Mouse (Mus musculus) heart, adult 2 months (tissue): ENCODE results near the gene Igf2bp3. TPM values are rescaled to one million over a fixed set of nuclear protein-coding genes. Genes with fewer than 3 reads are reported as not detected.
A peak's percentile ranks its signal among the peaks of the same experiment; 100 is the strongest.

Experiments used
- DNase-seq, 2 experiments: peaks; one replicate each; pipeline ENCODE4 v3.0.0; 2021
- H3K27ac ChIP-seq: fragments of 200-600 bp; 2 replicates; pipeline ENCODE4 v1.8.1; 2022
- H3K27me3 ChIP-seq: fragments of 200-500 bp; 2 replicates; pipeline ENCODE4 v1.6.1; 2012; ENCODE audit warnings: mild to moderate bottlenecking, low read length, inconsistent platforms, mixed read lengths; ENCODE audit not compliant: control insufficient read depth, insufficient read depth
- H3K36me3 ChIP-seq: fragments of 200-500 bp; 2 replicates; pipeline ENCODE4 v1.6.1; 2012; ENCODE audit warnings: low read length, inconsistent platforms; ENCODE audit not compliant: control insufficient read depth, insufficient read depth
- H3K4me1 ChIP-seq: fragments of 200-500 bp; 2 replicates; pipeline ENCODE4 v1.6.1; 2011; ENCODE audit warnings: low read length; ENCODE audit not compliant: control insufficient read depth, insufficient read depth
- H3K4me3 ChIP-seq: fragments of 200-600 bp; 2 replicates; pipeline ENCODE4 v1.8.1; 2022
- H3K79me2 ChIP-seq: fragments of 200-500 bp; replicated peaks from 2 replicates; pipeline ENCODE4 v1.6.1; 2012; ENCODE audit warnings: mild to moderate bottlenecking, inconsistent platforms, low read length, moderate library complexity, mixed read lengths; ENCODE audit not compliant: control insufficient read depth, insufficient read depth
- H3K9ac ChIP-seq: fragments of 200-500 bp; 2 replicates; pipeline ENCODE4 v1.6.1; 2012; ENCODE audit warnings: low read depth, mild to moderate bottlenecking, control low read depth, inconsistent platforms, low read length, mixed read lengths
- CTCF ChIP-seq: fragments of 200-600 bp; IDR thresholded peaks from 2 replicates; pipeline ENCODE4 v1.8.1; 2022; ENCODE audit warnings: antibody characterized with exemption, mild to moderate bottlenecking, moderate library complexity
- EP300 ChIP-seq: fragments of 200-500 bp; IDR thresholded peaks from 2 replicates; pipeline ENCODE4 v1.6.1; 2011; ENCODE audit warnings: low read depth, low read length, control low read depth; ENCODE audit not compliant: insufficient read depth
- POLR2A ChIP-seq: fragments of 200-500 bp; IDR thresholded peaks from 2 replicates; pipeline ENCODE4 v1.6.1; 2011; ENCODE audit warnings: mild to moderate bottlenecking, low read depth, low read length, control low read depth; ENCODE audit not compliant: insufficient read depth
- WGBS: fragments of 180-500 bp; shearing (Covaris S2); methylation state at CpG from one replicate; pipeline ENCODE4 v1.1.7; 2018; 5-methylcytosine and 5-hydroxymethylcytosine counted together
- intact Hi-C: fragments of 180-260 bp; cut with DNase I; formaldehyde crosslinking; loops from one replicate; pipeline ENCODE4 v1.15.1; 2025
- polyA plus RNA-seq: library from polyadenylated mRNA; depleted of rRNA; stranded (reverse); fragments of >200 nt; gene quantifications from 2 replicates; pipeline ENCODE4 v1.2.3, GENCODE M21; 2012
- total RNA-seq, 2 experiments: library from RNA; stranded (reverse); gene quantifications; 2 replicates each; pipeline ENCODE4 v1.2.3; 2021

Gene Igf2bp3
- total and polyA plus RNA-seq, 3 experiments, result not detected

DNA sequence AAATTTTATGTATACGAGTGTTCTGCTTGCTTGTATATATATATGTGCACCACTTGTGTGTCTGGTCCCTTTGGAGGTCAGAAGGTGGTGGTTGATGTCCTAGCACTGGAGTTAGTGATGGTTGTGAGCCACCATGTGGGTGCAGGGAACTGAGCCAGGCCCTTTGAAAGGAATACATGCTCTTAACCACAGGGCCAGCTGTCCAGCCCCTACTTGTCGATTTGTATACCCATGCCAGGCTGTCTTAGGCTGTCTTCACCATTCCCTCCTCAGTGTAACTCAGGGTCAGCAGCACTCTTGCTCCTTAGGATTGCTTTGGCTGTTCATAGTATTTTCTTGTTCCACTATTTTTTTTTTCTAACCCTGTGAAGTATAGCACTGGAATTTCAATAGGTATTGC lies 136.9 kb downstream of the Igf2bp3 start:
- no peak for TF ChIP-seq POLR2A
- no peak for TF ChIP-seq EP300
- TF ChIP-seq CTCF, result no peak
- Histone ChIP-seq H3K79me2 (peaks cover 7% of the 10 kb centered on the region), H3K4me1 (peaks cover 4% of the 10 kb centered on the region), H3K4me3 (no peak overlapping the region), H3K27me3 (no peaks in the 10 kb centered on the region), H3K9ac (no peak overlapping the region), H3K36me3 (peaks cover 7% of the 10 kb centered on the region), H3K27ac (no peak overlapping the region)
- DNase-seq, result no peak
- 86% methylated on average over 2 of the region's 2 CpGs for WGBS
- intact Hi-C loops, result no loop called here

GRCm38 (mm10) chr6:49074117-49074490 lies 140.7 kb downstream of the Igf2bp3 start:
- TF ChIP-seq POLR2A (no peak), EP300 (no peak), CTCF (no peak)
- WGBS, result 1% methylated on average over 19 of the region's 19 CpGs
- intact Hi-C loops, result loop anchor here (2.0 to 5.0 kb wide), 3 partner anchors 23 to 188 kb away; partner anchors contain the start of gene Tra2a
- no peaks in the 10 kb centered on the region for H3K27me3 ChIP-seq
- peak overlapping the region; percentile 99 for H3K9ac ChIP-seq
- peak overlapping the region; percentile 98 for H3K4me3 ChIP-seq
- H3K79me2 ChIP-seq, result peaks cover 7% of the 10 kb centered on the region
- no peak for DNase-seq
- peak overlapping the region; percentile 88 for H3K27ac ChIP-seq
- H3K4me1 ChIP-seq, result peaks cover 4% of the 10 kb centered on the region
- peaks cover 7% of the 10 kb centered on the region for H3K36me3 ChIP-seq

GRCm38 (mm10) chr6:49073304-49074116 lies 141.2 kb downstream of the Igf2bp3 start, which contains the start of gene Malsu1:
Gene Malsu1, plus strand, starts transcription at chr6:49073795.
- peak; percentile 88 for TF ChIP-seq POLR2A
- TF ChIP-seq EP300, result 0 out of 2 replicates have a peak, but pooled peaks have one; percentile 47
- TF ChIP-seq CTCF, result no peak
- peaks cover 3% of the 10 kb centered on the region for H3K4me1 ChIP-seq
- H3K27ac ChIP-seq, result peak within 1 kb of the TSS; percentile 88
- peaks cover 7% of the 10 kb centered on the region for H3K36me3 ChIP-seq
- H3K9ac ChIP-seq, result peak within 1 kb of the TSS; percentile 99
- H3K27me3 ChIP-seq, result no peaks in the 10 kb centered on the region
- H3K79me2 ChIP-seq, result peaks cover 7% of the 10 kb centered on the region
- WGBS, result under 1% methylated on average over 49 of the region's 49 CpGs
- peak; percentile 96 to 97 for DNase-seq
- H3K4me3 ChIP-seq, result peak within 1 kb of the TSS; percentile 98
- intact Hi-C loops, result loop anchor here (2.0 to 5.0 kb wide), 3 partner anchors 23 to 189 kb away; partner anchors contain the start of gene Tra2a

DNA sequence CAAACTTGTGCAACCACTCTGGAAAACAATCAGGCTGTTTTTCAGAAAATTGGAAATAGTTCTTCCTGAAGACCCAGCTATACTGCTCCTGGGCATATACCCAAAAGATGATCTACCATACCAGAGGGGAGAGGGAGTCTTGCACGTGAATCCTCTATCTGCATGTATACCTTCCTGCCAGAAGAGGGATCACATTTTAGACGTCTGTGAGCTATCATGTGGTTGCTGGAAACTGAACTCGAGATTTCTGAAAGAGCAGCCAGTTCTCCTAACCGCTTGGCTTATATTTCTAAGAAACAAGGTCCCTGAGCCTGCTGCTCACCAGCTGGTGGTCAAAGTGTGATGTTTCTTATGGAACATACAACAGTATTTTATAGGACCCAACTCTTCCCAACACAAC lies 146.4 kb downstream of the Igf2bp3 start:
- no peak overlapping the region for H3K9ac ChIP-seq
- no peak for DNase-seq
- H3K4me3 ChIP-seq, result no peak overlapping the region
- no peaks in the 10 kb centered on the region for H3K79me2 ChIP-seq
- TF ChIP-seq POLR2A (no peak), EP300 (no peak), CTCF (no peak)
- H3K27me3 ChIP-seq, result no peaks in the 10 kb centered on the region
- intact Hi-C loops, result no loop called here
- no peak overlapping the region for H3K27ac ChIP-seq
- H3K36me3 ChIP-seq, result no peaks in the 10 kb centered on the region
- no peaks in the 10 kb centered on the region for H3K4me1 ChIP-seq
- 34% methylated on average over 4 of the region's 4 CpGs for WGBS

- H3K36me3 ChIP-seq, result no peaks in the 10 kb centered on the region
- H3K27ac ChIP-seq, result no peak overlapping the region
- no peak overlapping the region for H3K4me3 ChIP-seq
- TF ChIP-seq CTCF (peak; percentile 98), EP300 (peak; percentile 86), POLR2A (no peak)
- H3K4me1 ChIP-seq, result no peaks in the 10 kb centered on the region
- no peaks in the 10 kb centered on the region for H3K27me3 ChIP-seq
- intact Hi-C loops, result loop anchor here (1.0 to 5.0 kb wide), 5 partner anchors 85 to 340 kb away; partner anchors contain the start of gene Stk31
- H3K9ac ChIP-seq, result no peak overlapping the region
- WGBS, result 36% methylated on average over 8 of the region's 8 CpGs
- peak; percentile 53 to 71 for DNase-seq
- no peaks in the 10 kb centered on the region for H3K79me2 ChIP-seq
Observed at GRCm38 (mm10) chr6:49057053-49058021, 157.4 kb downstream of the Igf2bp3 start.

GRCm38 (mm10) chr6:49056009-49056408 lies 158.7 kb downstream of the Igf2bp3 start:
- WGBS, result 84% methylated on average over 9 of the region's 9 CpGs
- TF ChIP-seq CTCF, result no peak
- no peak for TF ChIP-seq POLR2A
- TF ChIP-seq EP300, result no peak
- intact Hi-C loops, result loop anchor here (5.0 kb wide), 4 partner anchors 86 to 341 kb away; partner anchors contain the start of gene Stk31
- H3K36me3 ChIP-seq, result no peaks in the 10 kb centered on the region
- H3K4me3 ChIP-seq, result no peak overlapping the region
- DNase-seq, result no peak
- H3K27ac ChIP-seq, result no peak overlapping the region
- H3K4me1 ChIP-seq, result no peaks in the 10 kb centered on the region
- H3K79me2 ChIP-seq, result no peaks in the 10 kb centered on the region
- H3K27me3 ChIP-seq, result no peaks in the 10 kb centered on the region
- H3K9ac ChIP-seq, result no peak overlapping the region
